Mouse (Mus musculus) neural tube, embryonic 15.5 days (tissue): ENCODE results near the gene Tspan4. TPM values are rescaled to one million over a fixed set of nuclear protein-coding genes. Genes with fewer than 3 reads are reported as not detected.

ENCODE experiments used
- ATAC-seq: fragments of 200-750 bp; cut with Nextera tagmentation; 2 replicates; pipeline ENCODE4 v1.8.0; 2017; ENCODE audit warnings: mild to moderate bottlenecking, moderate TSS enrichment, moderate library complexity; ENCODE audit not compliant: low FRiP score
- H3K27ac ChIP-seq: fragments of 300-500 bp; sonication (generic); replicated peaks from 2 replicates; pipeline ENCODE4 v1.5.1; 2015; ENCODE audit warnings: mild to moderate bottlenecking, inconsistent platforms
- H3K27me3 ChIP-seq: fragments of 300-500 bp; sonication (generic); replicated peaks from 2 replicates; pipeline ENCODE4 v1.6.1; 2015; ENCODE audit warnings: inconsistent platforms
- H3K36me3 ChIP-seq: fragments of 300-500 bp; sonication (generic); 2 replicates; pipeline ENCODE4 v1.6.1; 2015; ENCODE audit warnings: inconsistent platforms
- H3K4me1 ChIP-seq: fragments of 300-500 bp; sonication (generic); 2 replicates; pipeline ENCODE4 v1.6.1; 2015; ENCODE audit warnings: inconsistent platforms
- H3K4me2 ChIP-seq: fragments of 300-500 bp; sonication (generic); 2 replicates; pipeline ENCODE4 v1.6.1; 2015; ENCODE audit warnings: inconsistent platforms, mild to moderate bottlenecking, moderate library complexity
- H3K4me3 ChIP-seq: fragments of 300-500 bp; sonication (generic); replicated peaks from 2 replicates; pipeline ENCODE4 v1.5.1; 2015; ENCODE audit warnings: mild to moderate bottlenecking, inconsistent platforms
- H3K9ac ChIP-seq: fragments of 300-500 bp; sonication (generic); replicated peaks from 2 replicates; pipeline ENCODE4 v1.6.1; 2015; ENCODE audit warnings: mild to moderate bottlenecking, inconsistent platforms
- H3K9me3 ChIP-seq: fragments of 300-500 bp; sonication (generic); replicated peaks from 2 replicates; pipeline ENCODE4 v1.6.1; 2016; ENCODE audit warnings: inconsistent platforms
- WGBS: fragments of 180-500 bp; shearing (Covaris S2); methylation state at CpG from one replicate; pipeline ENCODE4 v1.1.7; 2015; ENCODE audit warnings: mixed read lengths; 5-methylcytosine and 5-hydroxymethylcytosine counted together
- polyA plus RNA-seq: library from polyadenylated mRNA; unstranded; fragments of >200 nt; fragmentation: Nextera tagmentation; extraction: Ambion mirVana; gene quantifications from 2 replicates; pipeline ENCODE4 v1.2.1, GENCODE M21; 2015

Gene Tspan4
- polyA plus RNA-seq, result 73.0 and 77.3 TPM in 2 replicates

- H3K36me3 ChIP-seq, result peaks cover 23% of the 10 kb centered on the region
- WGBS, result under 1% methylated on average over 82 of the region's 87 CpGs
These were observed at the start of gene Tspan4, which contains the start of gene Polr2l for GRCm38 (mm10) chr7:141475011-141475804. TSS of gene Tspan4 (plus strand) at chr7:141475240. TSS of gene Polr2l (minus strand) at chr7:141475132.

DNA sequence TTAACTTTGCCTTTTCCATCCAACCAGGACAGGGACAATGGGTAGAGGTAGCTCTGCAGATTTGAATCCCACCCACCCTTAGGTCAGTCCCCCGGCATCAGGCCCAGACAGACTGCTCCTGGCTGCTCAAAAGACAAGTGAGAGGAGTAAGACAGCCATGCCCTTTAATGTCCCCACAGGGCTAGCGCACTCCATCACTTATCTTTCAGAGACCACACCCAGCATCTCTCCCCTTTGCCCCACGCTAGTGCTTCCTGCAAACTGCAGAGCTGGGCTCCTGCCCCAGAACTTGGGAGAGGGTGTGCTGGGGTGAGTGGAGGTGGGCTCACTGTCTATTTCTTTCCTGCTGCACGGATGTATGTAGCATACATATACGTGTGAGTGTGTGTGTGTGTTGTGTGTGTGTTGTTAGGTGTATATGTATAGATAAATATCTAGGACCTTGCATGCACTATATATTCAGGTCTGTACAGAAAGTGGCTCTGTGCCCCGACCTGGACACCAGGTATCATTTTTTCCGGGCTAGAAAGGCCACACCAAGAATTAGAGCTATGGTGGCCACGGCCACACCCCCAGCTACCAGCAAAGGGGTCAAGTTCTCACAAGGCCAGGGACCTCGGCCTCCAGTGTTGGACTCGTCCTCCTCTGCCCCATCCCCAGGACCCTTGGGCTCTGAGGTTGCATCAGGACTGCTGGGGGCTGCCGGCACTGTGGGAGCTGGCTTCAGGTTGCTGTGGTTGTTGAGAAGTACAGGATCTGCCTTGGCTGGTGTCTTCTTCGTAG, 47.9 kb upstream of the Tspan4 start:
- no peak for ATAC-seq
- Histone ChIP-seq H3K27me3 (no peaks in the 10 kb centered on the region), H3K4me1 (peaks cover 26% of the 10 kb centered on the region), H3K9me3 (no peaks in the 10 kb centered on the region), H3K36me3 (peaks cover 36% of the 10 kb centered on the region), H3K27ac (no peak overlapping the region), H3K4me3 (no peak overlapping the region), H3K4me2 (no peak overlapping the region), H3K9ac (no peak overlapping the region)
- 89% methylated on average over 12 of the region's 12 CpGs for WGBS

More at GRCm38 (mm10) chr7:141475011-141475804, at the start of gene Tspan4, which contains the start of gene Polr2l:
- peak within 1 kb of the TSS; percentile 84 for H3K27ac ChIP-seq
- peak within 1 kb of the TSS; percentile 72 for H3K4me3 ChIP-seq
- H3K27me3 ChIP-seq, result peaks cover 10% of the 10 kb centered on the region
- H3K9ac ChIP-seq, result peak within 1 kb of the TSS; percentile 80
- no peaks in the 10 kb centered on the region for H3K9me3 ChIP-seq
- H3K4me2 ChIP-seq, result peak within 1 kb of the TSS; percentile 94
- ATAC-seq, result peak; percentile 87
- H3K4me1 ChIP-seq, result peaks cover 47% of the 10 kb centered on the region

GRCm38 (mm10) chr7:141428701-141429100, 46.3 kb upstream of the Tspan4 start:
- no peaks in the 10 kb centered on the region for H3K27me3 ChIP-seq
- no peaks in the 10 kb centered on the region for H3K9me3 ChIP-seq
- WGBS, result 51% methylated on average over 5 of the region's 5 CpGs
- peak overlapping the region; percentile 81 for H3K4me2 ChIP-seq
- peaks cover 51% of the 10 kb centered on the region for H3K36me3 ChIP-seq
- ATAC-seq, result peak; percentile 2; the same call in 1 of the 2 replicates
- H3K4me1 ChIP-seq, result peaks cover 38% of the 10 kb centered on the region
- H3K9ac ChIP-seq, result peak overlapping the region; percentile 77
- H3K27ac ChIP-seq, result peak overlapping the region; percentile 81
- H3K4me3 ChIP-seq, result peak overlapping the region; percentile 64

GRCm38 (mm10) chr7:141429310-141429709, 45.7 kb upstream of the Tspan4 start, which contains the start of gene Cend1:
TSS of gene Cend1 (minus strand) at chr7:141429491.
- 2% methylated on average over 19 of the region's 19 CpGs for WGBS
- Histone ChIP-seq H3K27ac (peak within 1 kb of the TSS; percentile 81), H3K9me3 (no peaks in the 10 kb centered on the region), H3K27me3 (no peaks in the 10 kb centered on the region), H3K4me3 (peak within 1 kb of the TSS; percentile 64), H3K36me3 (peaks cover 51% of the 10 kb centered on the region), H3K9ac (peak within 1 kb of the TSS; percentile 77), H3K4me1 (peaks cover 44% of the 10 kb centered on the region), H3K4me2 (peak within 1 kb of the TSS; percentile 81)
- peak; percentile 87 for ATAC-seq

DNA sequence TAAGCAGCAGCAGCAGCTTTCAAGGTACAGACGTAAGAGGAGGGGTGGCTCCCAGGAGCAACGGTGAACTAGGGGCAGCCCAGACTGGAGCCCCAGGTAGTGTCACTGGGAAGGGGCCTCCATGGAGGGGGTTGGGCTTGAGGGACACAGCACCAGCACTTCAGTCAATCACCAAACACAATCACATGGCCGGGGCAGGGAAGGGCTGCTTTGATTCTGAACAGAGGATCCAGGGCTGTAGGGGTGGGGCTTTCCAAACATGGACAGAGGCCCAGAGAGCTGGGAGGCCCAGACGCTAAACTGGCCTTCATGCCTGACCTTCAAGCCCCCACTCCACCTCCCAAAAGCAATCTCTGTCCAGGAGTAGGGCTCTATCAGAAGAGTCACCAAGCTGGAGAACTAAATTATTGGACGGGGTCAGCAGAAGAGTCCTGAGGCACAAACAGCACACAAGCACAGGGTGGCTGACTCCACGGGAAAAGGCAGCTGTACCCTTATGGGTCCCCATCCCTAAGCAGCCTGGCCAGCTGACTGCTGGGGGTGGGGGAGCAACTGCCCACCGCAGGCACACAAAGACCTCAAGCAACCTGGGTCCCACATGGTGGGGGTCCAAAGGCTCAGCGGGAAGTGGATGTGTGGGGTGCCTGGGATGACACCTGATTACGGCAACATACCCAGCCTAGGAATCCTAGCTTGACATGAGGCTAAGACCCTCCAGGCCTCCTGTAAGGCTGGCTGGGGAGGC, 45.0 kb upstream of the Tspan4 start:
- Histone ChIP-seq H3K4me3 (peak overlapping the region; percentile 64; the same call in 1 of the 2 replicates), H3K9ac (no peak overlapping the region), H3K4me2 (peak overlapping the region; percentile 81)

DNA sequence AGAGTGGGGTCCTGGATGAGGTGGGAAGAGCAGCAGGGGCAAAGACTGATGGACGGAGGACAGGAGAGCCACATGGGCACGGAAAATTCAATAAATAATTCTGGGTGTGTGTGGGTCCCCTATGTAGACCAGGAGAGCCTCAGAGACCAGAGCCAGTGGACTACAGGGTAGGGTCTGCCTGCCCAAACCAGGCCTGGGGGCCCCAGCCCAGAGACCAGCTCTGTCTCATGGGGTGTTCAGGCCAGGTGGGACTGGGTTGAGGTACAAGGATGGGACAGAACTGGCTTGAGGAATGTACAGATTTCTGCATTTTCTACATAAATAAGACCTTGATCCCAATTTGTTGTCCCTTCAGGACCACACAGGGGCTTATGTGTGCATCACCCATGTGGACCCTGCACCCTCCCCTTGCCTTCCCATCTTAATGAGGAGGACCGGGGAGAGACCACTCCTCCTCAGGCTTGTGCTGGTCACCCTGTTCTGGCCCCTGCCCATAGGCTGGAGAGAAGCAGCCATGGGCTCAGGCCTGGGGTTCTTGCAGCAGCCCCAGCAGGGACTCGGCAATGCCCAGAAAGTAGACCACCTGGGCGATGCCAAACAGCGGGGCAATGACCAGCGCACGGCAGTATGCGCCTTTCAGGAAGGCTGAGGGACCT, 44.3 kb upstream of the Tspan4 start:
- H3K9me3 ChIP-seq, result no peaks in the 10 kb centered on the region
- H3K4me1 ChIP-seq, result peaks cover 58% of the 10 kb centered on the region
- no peak overlapping the region for H3K4me2 ChIP-seq
- no peak for ATAC-seq
- 91% methylated on average over 9 of the region's 9 CpGs for WGBS
- no peaks in the 10 kb centered on the region for H3K27me3 ChIP-seq
- H3K27ac ChIP-seq, result 0 out of 2 replicates have a peak overlapping the region, but pooled peaks have one; percentile 81
- H3K4me3 ChIP-seq, result no peak overlapping the region
- no peak overlapping the region for H3K9ac ChIP-seq
- peaks cover 51% of the 10 kb centered on the region for H3K36me3 ChIP-seq

More for the DNA sequence above, 45.0 kb upstream of the Tspan4 start:
- no peaks in the 10 kb centered on the region for H3K27me3 ChIP-seq
- peak overlapping the region; percentile 81 for H3K27ac ChIP-seq
- H3K9me3 ChIP-seq, result no peaks in the 10 kb centered on the region
- 0 out of 2 replicates have a peak, but pooled peaks have one; percentile 19 for ATAC-seq
- H3K4me1 ChIP-seq, result peaks cover 51% of the 10 kb centered on the region
- 61% methylated on average over 9 of the region's 9 CpGs for WGBS
- H3K36me3 ChIP-seq, result peaks cover 51% of the 10 kb centered on the region

DNA sequence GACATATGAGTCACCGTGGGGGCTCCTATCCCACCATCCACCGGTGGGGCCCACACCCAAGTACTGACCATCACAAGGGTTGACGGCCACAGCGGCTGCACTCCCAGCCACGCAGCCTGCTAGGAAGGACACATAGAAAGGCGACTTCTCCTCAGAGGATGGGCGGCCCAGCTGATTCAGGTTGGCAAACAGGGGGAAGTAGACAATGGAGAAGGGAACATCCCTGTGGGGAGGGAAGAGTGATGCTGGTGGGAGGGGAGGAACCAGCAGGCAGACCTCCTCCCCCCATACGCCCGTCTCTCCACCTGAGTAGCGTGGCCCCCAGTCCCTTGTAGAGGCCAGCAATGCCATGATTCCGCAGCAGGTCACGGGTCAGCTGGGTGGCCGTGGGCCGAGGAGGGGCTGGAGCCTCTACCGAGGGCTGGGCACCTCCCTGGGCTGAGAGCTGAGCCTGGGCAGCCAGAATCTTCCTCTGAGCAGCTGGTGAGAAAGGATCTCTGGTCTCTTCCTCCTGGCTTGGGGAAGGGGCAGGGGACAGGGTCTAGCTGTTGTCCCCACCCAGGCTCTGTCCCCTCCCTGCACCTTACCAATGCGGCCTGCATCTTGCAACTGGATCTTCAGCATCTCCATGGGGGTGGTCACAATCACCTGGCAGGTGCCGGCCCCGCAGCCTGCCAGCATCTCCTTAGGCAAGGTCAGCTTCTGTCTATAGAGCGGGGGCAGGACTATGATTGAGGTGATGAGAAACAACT, 43.4 kb upstream of the Tspan4 start:
- Histone ChIP-seq H3K9me3 (no peaks in the 10 kb centered on the region), H3K27ac (no peak overlapping the region), H3K4me1 (peaks cover 67% of the 10 kb centered on the region), H3K4me2 (no peak overlapping the region), H3K27me3 (no peaks in the 10 kb centered on the region), H3K9ac (no peak overlapping the region), H3K4me3 (no peak overlapping the region), H3K36me3 (peaks cover 48% of the 10 kb centered on the region)
- 95% methylated on average over 19 of the region's 19 CpGs for WGBS
- no peak for ATAC-seq

DNA sequence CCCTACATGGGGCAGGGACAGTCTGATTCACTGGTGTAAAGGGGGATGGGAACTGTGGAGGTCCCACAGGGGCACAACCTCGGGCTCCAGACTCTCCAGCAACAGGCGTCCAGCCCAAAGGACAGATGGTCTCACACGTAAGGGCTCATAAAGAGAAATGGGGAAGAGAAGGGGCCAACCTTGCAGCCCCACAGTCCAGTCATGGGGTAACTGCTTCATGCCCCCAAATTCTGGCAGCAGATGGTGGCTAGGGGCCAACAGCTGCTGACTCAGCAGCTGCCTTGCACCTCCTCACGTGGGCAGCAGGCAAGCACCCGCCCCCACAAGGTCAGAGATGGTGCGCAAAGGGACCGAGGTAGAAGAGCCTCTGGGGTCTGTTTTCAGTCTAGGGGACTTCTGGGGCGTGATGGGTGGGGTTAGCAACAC, 42.8 kb upstream of the Tspan4 start:
- Histone ChIP-seq H3K4me1 (peaks cover 72% of the 10 kb centered on the region), H3K36me3 (peaks cover 42% of the 10 kb centered on the region), H3K27ac (no peak overlapping the region), H3K4me2 (no peak overlapping the region), H3K27me3 (no peaks in the 10 kb centered on the region), H3K4me3 (no peak overlapping the region), H3K9ac (no peak overlapping the region), H3K9me3 (no peaks in the 10 kb centered on the region)
- no peak for ATAC-seq
- 85% methylated on average over 8 of the region's 8 CpGs for WGBS

GRCm38 (mm10) chr7:141432741-141433516, 42.1 kb upstream of the Tspan4 start:
- peaks cover 75% of the 10 kb centered on the region for H3K4me1 ChIP-seq
- peak overlapping the region; percentile 66; the same call in 1 of the 2 replicates for H3K9ac ChIP-seq
- H3K27ac ChIP-seq, result no peak overlapping the region
- no peak for ATAC-seq
- 85% methylated on average over 6 of the region's 6 CpGs for WGBS
- H3K36me3 ChIP-seq, result peaks cover 37% of the 10 kb centered on the region
- H3K27me3 ChIP-seq, result no peaks in the 10 kb centered on the region
- H3K4me2 ChIP-seq, result peak overlapping the region; percentile 91
- no peaks in the 10 kb centered on the region for H3K9me3 ChIP-seq
- peak overlapping the region; percentile 58; the same call in 1 of the 2 replicates for H3K4me3 ChIP-seq
